Mouse (Mus musculus) ES-E14 (cell line): Measurements from ENCODE around the gene Sec31b.

Experiments
- CHD2 ChIP-seq: IDR thresholded peaks from 2 replicates; pipeline ENCODE4 v1.6.1; 2014; ENCODE audit warnings: mild to moderate bottlenecking, low read depth, low read length, inconsistent platforms
- HCFC1 ChIP-seq: IDR thresholded peaks from 2 replicates; pipeline ENCODE4 v1.6.1; 2012; ENCODE audit warnings: low read length, inconsistent platforms, borderline replicate concordance; ENCODE audit not compliant: insufficient read depth
- MAFK ChIP-seq: IDR thresholded peaks from 2 replicates; pipeline ENCODE4 v1.6.1; 2014; ENCODE audit warnings: mild to moderate bottlenecking, low read depth, low read length, inconsistent platforms; ENCODE audit not compliant: insufficient read depth
- ZC3H11A ChIP-seq: IDR thresholded peaks from 2 replicates; pipeline ENCODE4 v1.6.1; 2012; ENCODE audit warnings: low read depth, mild to moderate bottlenecking, inconsistent platforms, low read length, borderline replicate concordance
- ZNF384 ChIP-seq: IDR thresholded peaks from 2 replicates; pipeline ENCODE4 v1.6.1; 2012; ENCODE audit warnings: low read depth, low read length, inconsistent platforms

DNA sequence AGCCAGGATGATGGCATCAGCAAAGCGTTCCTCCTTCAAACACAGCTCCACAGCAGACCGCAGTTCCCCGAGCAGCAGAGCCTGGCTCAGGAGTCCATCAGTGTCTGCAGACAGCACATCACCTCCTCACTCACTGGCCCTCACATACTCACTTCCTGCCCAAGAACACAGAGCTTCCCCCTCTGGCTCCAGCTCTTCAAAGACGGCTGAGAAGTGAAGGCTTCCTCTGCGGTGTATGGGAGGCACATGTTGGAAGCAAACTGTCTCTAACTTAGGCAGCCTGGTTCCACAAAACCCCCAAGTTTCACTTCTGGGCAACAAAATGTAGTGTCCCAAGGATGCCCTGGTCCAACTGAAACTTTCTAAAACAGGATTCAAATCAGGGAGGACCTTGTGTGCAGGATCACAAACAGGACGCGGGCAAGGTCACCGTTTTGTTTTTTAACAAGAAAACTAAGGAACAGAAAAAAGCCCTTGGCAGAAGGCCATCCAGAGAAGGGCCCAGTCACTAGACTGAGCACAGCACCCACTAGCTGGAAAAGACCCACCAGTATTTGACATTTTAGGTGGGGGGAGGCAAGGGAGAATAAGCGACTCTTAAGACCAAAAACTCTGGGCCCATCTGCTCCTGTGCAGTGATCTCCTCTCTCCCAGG is 20.0 kb downstream of the Sec31b start:
- TF ChIP-seq HCFC1 (no peak), MAFK (no peak), ZNF384 (no peak), ZC3H11A (no peak), CHD2 (no peak)
